Mouse (Mus musculus): Measurements from ENCODE around the gene Glod5.

The Glod5 gene

GRCm38 (mm10) chrX:7968226-7968625 is 50.1 kb downstream of the Glod5 start:
- no peak for DNase-seq (ENCODE audit: low read depth, low spot score)

GRCm38 (mm10) chrX:7967596-7968201 is 50.6 kb downstream of the Glod5 start:
- no peak for DNase-seq (ENCODE audit: low read depth, low spot score)

DNA sequence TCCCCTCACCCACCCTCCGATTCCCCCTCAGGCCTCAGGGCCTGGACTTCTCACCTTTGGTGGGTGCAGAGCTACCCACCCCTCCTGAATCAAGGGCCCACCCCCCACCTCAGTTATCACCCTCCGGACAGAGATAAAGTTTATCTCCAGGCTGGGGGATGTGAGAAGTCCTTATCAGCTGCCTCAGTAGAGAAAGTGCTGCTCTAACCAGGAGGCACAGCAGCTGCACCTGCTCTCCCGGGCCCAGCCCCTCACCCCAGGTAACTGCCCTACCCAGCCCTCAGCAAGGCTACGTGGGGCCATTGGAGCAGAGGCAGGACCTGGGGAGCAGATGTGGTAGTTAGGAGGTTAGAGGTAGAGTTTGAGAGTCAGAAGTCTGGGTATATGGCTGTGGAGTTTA is 52.1 kb downstream of the Glod5 start:
- DNase-seq (ENCODE audit: low read depth, low spot score) = no peak

GRCm38 (mm10) chrX:7963829-7964626 is 54.3 kb downstream of the Glod5 start:
- no peak for DNase-seq (ENCODE audit: low read depth, low spot score)

DNA sequence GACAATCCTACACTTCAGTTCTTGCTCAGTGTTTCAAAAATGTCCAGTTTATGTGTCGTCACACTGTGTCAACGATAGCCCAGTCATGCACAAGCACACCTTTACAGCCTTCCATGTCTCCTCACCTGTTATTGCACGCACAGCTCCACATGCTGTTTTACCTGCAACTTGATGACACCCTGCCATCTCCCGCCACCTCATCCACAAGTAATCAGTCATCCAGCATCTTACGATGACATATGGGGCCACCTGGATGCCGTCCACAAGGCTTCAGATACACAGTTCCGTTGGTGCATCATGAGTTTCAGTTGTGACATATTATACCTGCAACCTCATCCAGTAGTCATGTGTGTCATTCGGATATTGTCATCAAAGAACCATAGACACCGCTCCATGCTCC is 59.4 kb downstream of the Glod5 start:
- no peak for DNase-seq (ENCODE audit: low read depth, low spot score)
